Mouse (Mus musculus): Measurements from ENCODE around the gene Pnma1. TPM values are rescaled to one million over a fixed set of nuclear protein-coding genes. Genes with fewer than 3 reads are reported as not detected.

Pnma1 gene
- polyA plus RNA-seq, 1 experiment from 2014 or later = 0.68 TPM

DNA sequence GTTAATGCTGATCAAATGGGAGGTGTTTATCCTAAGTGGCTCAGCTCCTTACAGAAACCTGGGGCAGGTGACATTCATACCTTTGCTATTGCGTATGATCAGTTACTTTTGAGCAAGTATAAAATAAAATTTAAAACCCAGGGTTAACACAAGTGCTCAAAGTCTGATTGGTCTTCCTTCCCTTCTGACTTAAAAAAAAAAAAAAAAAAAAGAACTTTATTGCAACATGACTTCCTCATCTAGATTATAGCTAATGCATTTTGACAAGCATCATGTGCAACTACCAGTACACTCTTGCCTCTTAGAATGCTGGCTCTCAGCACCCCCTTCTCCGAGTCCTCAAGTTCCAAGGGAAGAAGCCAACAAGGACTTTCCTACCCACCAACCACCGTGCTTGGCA is 23.9 kb upstream of the Pnma1 start:
- Histone ChIP-seq H3K4me1 (ENCODE audit: control insufficient read depth in 2 of 2, insufficient read depth in 2 of 2, low read length in 2 of 2) (peaks cover 24 to 33% of the 10 kb centered on the region in 2 experiments), H3K27ac (replicated peaks in 1 of 2; ENCODE audit: control insufficient read depth in 1 of 2, insufficient read depth in 1 of 2, low read depth in 2 of 2, low read length in 2 of 2) (no peak overlapping the region), H3K27me3 (ENCODE audit: control insufficient read depth, insufficient read depth, low read length) (no peaks in the 10 kb centered on the region), H3K9ac (ENCODE audit: low read length) (no peak overlapping the region), H3K4me2 (ENCODE audit: low read length) (no peak overlapping the region), H3K36me3 (ENCODE audit: control insufficient read depth, insufficient read depth, low read length) (peaks cover 31% of the 10 kb centered on the region), H3K9me3 (ENCODE audit: control insufficient read depth, low read length) (no peaks in the 10 kb centered on the region), H3K4me3 (ENCODE audit: control insufficient read depth in 1 of 2, insufficient read depth in 1 of 2, low read depth in 1 of 2, low read length in 2 of 2) (no peak overlapping the region)
- ATAC-seq (ENCODE audit: insufficient number of reproducible peaks, insufficient read depth, low FRiP score, low read depth) = no peak
- WGBS = 92% methylated on average over 3 of the region's 3 CpGs

GRCm38 (mm10) chr12:84170610-84171009 is 22.3 kb upstream of the Pnma1 start:
- Histone ChIP-seq H3K27me3 (ENCODE audit: control insufficient read depth, insufficient read depth, low read length) (no peaks in the 10 kb centered on the region), H3K4me1 (ENCODE audit: control insufficient read depth in 2 of 2, insufficient read depth in 2 of 2, low read length in 2 of 2) (peaks cover 9 to 25% of the 10 kb centered on the region in 2 experiments; a peak in 3 of 4 replicates), H3K9ac (ENCODE audit: low read length) (no peak overlapping the region), H3K4me2 (ENCODE audit: low read length) (no peak overlapping the region), H3K36me3 (ENCODE audit: control insufficient read depth, insufficient read depth, low read length) (peaks cover 31% of the 10 kb centered on the region), H3K9me3 (ENCODE audit: control insufficient read depth, low read length) (no peaks in the 10 kb centered on the region), H3K27ac (replicated peaks in 1 of 2; ENCODE audit: control insufficient read depth in 1 of 2, insufficient read depth in 1 of 2, low read depth in 2 of 2, low read length in 2 of 2) (no peak overlapping the region), H3K4me3 (ENCODE audit: control insufficient read depth in 1 of 2, insufficient read depth in 1 of 2, low read depth in 1 of 2, low read length in 2 of 2) (no peak overlapping the region)
- ATAC-seq (ENCODE audit: insufficient number of reproducible peaks, insufficient read depth, low FRiP score, low read depth) = no peak
- WGBS = 85% methylated on average over 10 of the region's 10 CpGs

DNA sequence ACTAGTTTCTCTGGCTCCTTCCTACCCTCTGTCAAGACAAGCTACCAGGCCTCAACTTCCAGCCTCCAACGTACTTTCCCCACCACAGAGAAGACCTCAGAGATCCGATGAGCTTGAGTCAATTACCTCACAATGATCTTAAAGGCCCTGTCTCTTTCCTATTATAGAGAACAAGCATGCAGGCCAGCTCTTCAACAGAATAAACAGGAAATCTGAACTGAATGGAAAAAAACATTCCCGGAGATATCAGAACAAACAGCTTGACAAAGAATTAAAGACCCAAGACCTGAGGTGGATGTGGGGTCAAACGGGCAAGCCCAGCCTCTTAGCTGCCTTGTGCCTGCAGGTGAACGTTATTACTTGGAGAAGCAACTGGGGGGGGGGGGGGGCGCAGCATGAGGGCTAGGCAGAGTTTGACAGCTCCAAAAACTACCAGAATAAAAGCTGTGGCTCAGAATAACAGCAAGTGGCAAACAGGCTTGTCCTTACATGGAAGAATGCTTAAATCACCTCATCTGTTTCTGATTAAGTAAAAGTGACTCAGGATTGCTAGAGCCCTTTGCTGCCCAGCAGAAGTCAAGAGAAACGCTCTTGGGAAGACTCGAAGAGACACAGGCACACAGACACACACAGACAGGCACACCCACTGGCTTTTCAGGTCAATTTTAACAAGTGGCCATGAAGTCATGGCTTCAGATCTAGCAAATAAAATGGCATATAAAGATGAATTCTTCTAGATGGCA is 17.5 kb upstream of the Pnma1 start:
- Histone ChIP-seq H3K9me3 (ENCODE audit: control insufficient read depth, low read length) (no peaks in the 10 kb centered on the region), H3K4me2 (ENCODE audit: low read length) (no peak overlapping the region), H3K27ac (replicated peaks in 1 of 2; ENCODE audit: control insufficient read depth in 1 of 2, insufficient read depth in 1 of 2, low read depth in 2 of 2, low read length in 2 of 2) (no peak overlapping the region), H3K9ac (ENCODE audit: low read length) (no peak overlapping the region), H3K4me1 (ENCODE audit: control insufficient read depth in 2 of 2, insufficient read depth in 2 of 2, low read length in 2 of 2) (peaks cover 4 to 20% of the 10 kb centered on the region in 2 experiments), H3K4me3 (ENCODE audit: control insufficient read depth in 1 of 2, insufficient read depth in 1 of 2, low read depth in 1 of 2, low read length in 2 of 2) (no peak overlapping the region), H3K27me3 (ENCODE audit: control insufficient read depth, insufficient read depth, low read length) (no peaks in the 10 kb centered on the region), H3K36me3 (ENCODE audit: control insufficient read depth, insufficient read depth, low read length) (peaks cover 12% of the 10 kb centered on the region)
- ATAC-seq (ENCODE audit: insufficient number of reproducible peaks, insufficient read depth, low FRiP score, low read depth) = no peak
- whole genome bisulfite sequencing = 41% methylated on average over 8 of the region's 8 CpGs

DNA sequence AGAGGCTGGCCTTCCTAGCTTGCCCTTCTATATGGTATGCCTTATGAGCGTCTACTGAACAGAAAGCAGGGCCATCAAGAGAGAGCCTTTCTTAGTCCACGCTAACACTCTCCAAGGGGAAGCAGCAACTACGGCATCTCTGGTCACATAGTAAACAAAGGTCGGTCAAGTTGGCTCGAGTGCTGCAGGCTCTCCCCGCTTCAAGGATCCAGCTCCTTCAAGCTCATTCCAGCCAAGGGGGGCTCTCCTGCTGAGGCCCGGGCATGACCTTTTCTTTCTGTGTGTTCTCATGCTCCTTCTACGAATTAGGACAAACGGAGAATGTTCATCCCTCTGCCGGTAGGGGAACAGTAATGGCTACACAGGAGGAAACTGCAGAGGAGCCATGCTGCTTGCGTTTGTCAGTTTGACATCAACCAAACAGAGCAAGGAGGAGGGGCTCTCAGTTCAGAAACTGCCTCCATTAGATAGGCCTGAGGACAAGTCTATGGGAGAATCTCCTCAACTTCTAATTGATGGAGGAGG is 15.4 kb upstream of the Pnma1 start:
- 87% methylated on average over 11 of the region's 11 CpGs for WGBS
- Histone ChIP-seq H3K27ac (replicated peaks in 1 of 2; ENCODE audit: control insufficient read depth in 1 of 2, insufficient read depth in 1 of 2, low read depth in 2 of 2, low read length in 2 of 2) (no peak overlapping the region), H3K27me3 (ENCODE audit: control insufficient read depth, insufficient read depth, low read length) (no peaks in the 10 kb centered on the region), H3K4me1 (ENCODE audit: control insufficient read depth in 2 of 2, insufficient read depth in 2 of 2, low read length in 2 of 2) (peaks cover 4 to 20% of the 10 kb centered on the region in 2 experiments), H3K9me3 (ENCODE audit: control insufficient read depth, low read length) (no peaks in the 10 kb centered on the region), H3K9ac (ENCODE audit: low read length) (no peak overlapping the region), H3K4me3 (ENCODE audit: control insufficient read depth in 1 of 2, insufficient read depth in 1 of 2, low read depth in 1 of 2, low read length in 2 of 2) (no peak overlapping the region), H3K36me3 (ENCODE audit: control insufficient read depth, insufficient read depth, low read length) (peaks cover 33% of the 10 kb centered on the region), H3K4me2 (ENCODE audit: low read length) (no peak overlapping the region)
- ATAC-seq (ENCODE audit: insufficient number of reproducible peaks, insufficient read depth, low FRiP score, low read depth) = no peak

- no peak overlapping the region for H3K27ac ChIP-seq (replicated peaks in 1 of 2; ENCODE audit: control insufficient read depth in 1 of 2, insufficient read depth in 1 of 2, low read depth in 2 of 2, low read length in 2 of 2)
- peaks cover 38% of the 10 kb centered on the region for H3K36me3 ChIP-seq (ENCODE audit: control insufficient read depth, insufficient read depth, low read length)
- H3K4me3 ChIP-seq (ENCODE audit: control insufficient read depth in 1 of 2, insufficient read depth in 1 of 2, low read depth in 1 of 2, low read length in 2 of 2) = no peak overlapping the region
- no peak overlapping the region for H3K4me2 ChIP-seq (ENCODE audit: low read length)
- ATAC-seq (ENCODE audit: insufficient number of reproducible peaks, insufficient read depth, low FRiP score, low read depth) = no peak
- H3K9me3 ChIP-seq (ENCODE audit: control insufficient read depth, low read length) = no peaks in the 10 kb centered on the region
- H3K4me1 ChIP-seq (ENCODE audit: control insufficient read depth in 2 of 2, insufficient read depth in 2 of 2, low read length in 2 of 2) = peaks cover 4 to 20% of the 10 kb centered on the region in 2 experiments
- 82% methylated on average over 9 of the region's 9 CpGs for WGBS
- no peak overlapping the region for H3K9ac ChIP-seq (ENCODE audit: low read length)
- no peaks in the 10 kb centered on the region for H3K27me3 ChIP-seq (ENCODE audit: control insufficient read depth, insufficient read depth, low read length)
Measured at GRCm38 (mm10) chr12:84163133-84163532, 14.8 kb upstream of the Pnma1 start.

DNA sequence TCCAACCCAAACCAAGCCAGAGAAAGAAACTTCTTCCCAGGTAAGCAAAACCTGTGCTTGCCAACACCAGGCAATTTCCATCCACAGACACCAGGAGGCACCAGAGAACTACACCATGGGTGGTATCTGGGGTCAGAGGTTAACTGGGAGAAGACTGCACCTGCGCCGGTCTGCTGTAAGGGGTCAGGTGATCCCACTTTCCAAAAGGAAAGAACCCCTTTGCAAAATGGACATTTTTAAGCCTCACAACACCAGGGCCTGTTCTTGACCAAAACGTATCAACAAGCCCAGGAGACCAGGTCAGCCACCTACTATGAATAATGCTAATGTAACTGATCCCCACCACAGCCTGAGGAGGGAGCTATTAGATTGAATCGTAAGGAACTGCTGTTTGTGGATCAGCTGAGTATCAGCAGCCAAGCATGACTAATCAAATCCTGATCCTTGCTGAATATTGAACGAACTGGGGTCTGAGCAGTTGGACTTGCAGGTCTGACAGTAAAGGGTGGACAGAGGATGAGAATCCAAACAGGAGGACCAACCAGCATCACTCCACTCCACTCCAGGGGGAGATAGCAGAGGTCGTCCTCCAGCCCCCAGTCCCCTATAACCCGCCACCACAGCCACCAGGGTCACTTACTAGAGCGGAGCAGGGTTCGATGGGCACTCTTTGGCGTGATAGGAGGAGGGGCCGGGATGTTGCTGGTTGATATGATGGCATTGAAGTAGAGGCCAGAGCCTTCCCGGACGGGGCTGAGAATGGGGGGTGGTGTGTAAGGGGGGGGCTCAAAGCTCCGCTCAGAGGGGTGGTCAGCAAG is 13.5 kb upstream of the Pnma1 start:
- H3K4me1 ChIP-seq (ENCODE audit: control insufficient read depth in 2 of 2, insufficient read depth in 2 of 2, low read length in 2 of 2) = peaks cover 4 to 24% of the 10 kb centered on the region in 2 experiments
- no peaks in the 10 kb centered on the region for H3K9me3 ChIP-seq (ENCODE audit: control insufficient read depth, low read length)
- ATAC-seq (ENCODE audit: insufficient number of reproducible peaks, insufficient read depth, low FRiP score, low read depth) = no peak
- WGBS = 81% methylated on average over 14 of the region's 14 CpGs
- peaks cover 47% of the 10 kb centered on the region for H3K36me3 ChIP-seq (ENCODE audit: control insufficient read depth, insufficient read depth, low read length)
- no peaks in the 10 kb centered on the region for H3K27me3 ChIP-seq (ENCODE audit: control insufficient read depth, insufficient read depth, low read length)
- H3K4me2 ChIP-seq (ENCODE audit: low read length) = no peak overlapping the region
- no peak overlapping the region for H3K9ac ChIP-seq (ENCODE audit: low read length)
- H3K27ac ChIP-seq (replicated peaks in 1 of 2; ENCODE audit: control insufficient read depth in 1 of 2, insufficient read depth in 1 of 2, low read depth in 2 of 2, low read length in 2 of 2) = no peak overlapping the region
- no peak overlapping the region for H3K4me3 ChIP-seq (ENCODE audit: control insufficient read depth in 1 of 2, insufficient read depth in 1 of 2, low read depth in 1 of 2, low read length in 2 of 2)

DNA sequence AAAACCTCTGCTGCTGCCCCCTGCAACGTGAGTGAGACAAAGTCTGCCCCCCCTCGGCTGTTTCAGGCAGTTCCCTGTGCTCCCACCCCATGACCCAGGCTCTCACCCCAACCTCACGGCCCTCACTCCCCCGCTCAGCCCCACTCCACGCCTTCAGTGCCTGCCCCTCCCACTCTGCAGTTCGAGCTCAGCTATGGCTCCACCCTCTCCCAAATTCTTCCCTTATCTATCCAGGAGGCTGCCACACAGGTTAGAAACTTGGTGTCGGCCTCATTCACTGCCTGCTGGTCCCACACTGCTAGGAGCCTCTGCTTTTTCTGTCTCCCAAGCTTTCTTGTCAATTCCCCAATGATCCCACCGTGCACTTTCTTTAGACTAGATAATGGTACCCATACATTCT is 12.8 kb upstream of the Pnma1 start:
- WGBS = 21% methylated on average over 8 of the region's 8 CpGs
- H3K9ac ChIP-seq (ENCODE audit: low read length) = no peak overlapping the region
- peaks cover 4 to 21% of the 10 kb centered on the region in 2 experiments for H3K4me1 ChIP-seq (ENCODE audit: control insufficient read depth in 2 of 2, insufficient read depth in 2 of 2, low read length in 2 of 2)
- peaks cover 54% of the 10 kb centered on the region for H3K36me3 ChIP-seq (ENCODE audit: control insufficient read depth, insufficient read depth, low read length)
- no peak overlapping the region for H3K27ac ChIP-seq (replicated peaks in 1 of 2; ENCODE audit: control insufficient read depth in 1 of 2, insufficient read depth in 1 of 2, low read depth in 2 of 2, low read length in 2 of 2)
- ATAC-seq (ENCODE audit: insufficient number of reproducible peaks, insufficient read depth, low FRiP score, low read depth) = no peak
- H3K4me3 ChIP-seq (ENCODE audit: control insufficient read depth in 1 of 2, insufficient read depth in 1 of 2, low read depth in 1 of 2, low read length in 2 of 2) = no peak overlapping the region
- no peaks in the 10 kb centered on the region for H3K27me3 ChIP-seq (ENCODE audit: control insufficient read depth, insufficient read depth, low read length)
- H3K4me2 ChIP-seq (ENCODE audit: low read length) = no peak overlapping the region
- H3K9me3 ChIP-seq (ENCODE audit: control insufficient read depth, low read length) = no peaks in the 10 kb centered on the region
